Mouse (Mus musculus) left cerebral cortex, adult 11 months (tissue): ENCODE measurements around the gene Zyx.

Experiments used
- DNase-seq: peaks from one replicate; pipeline ENCODE4 v3.0.0; 2022; ENCODE audit warnings: low spot score

Gene Zyx

GRCm38 (mm10) chr6:42370630-42371363, 21.4 kb downstream of the Zyx start:
- no peak for DNase-seq

GRCm38 (mm10) chr6:42372001-42372400, 22.6 kb downstream of the Zyx start:
- no peak for DNase-seq

GRCm38 (mm10) chr6:42372421-42372815, 23.0 kb downstream of the Zyx start:
- DNase-seq: no peak

GRCm38 (mm10) chr6:42372816-42373547, 23.6 kb downstream of the Zyx start, which contains the start of gene Epha1:
Gene Epha1, minus strand, starts transcription at chr6:42373268.
- DNase-seq: no peak

DNA sequence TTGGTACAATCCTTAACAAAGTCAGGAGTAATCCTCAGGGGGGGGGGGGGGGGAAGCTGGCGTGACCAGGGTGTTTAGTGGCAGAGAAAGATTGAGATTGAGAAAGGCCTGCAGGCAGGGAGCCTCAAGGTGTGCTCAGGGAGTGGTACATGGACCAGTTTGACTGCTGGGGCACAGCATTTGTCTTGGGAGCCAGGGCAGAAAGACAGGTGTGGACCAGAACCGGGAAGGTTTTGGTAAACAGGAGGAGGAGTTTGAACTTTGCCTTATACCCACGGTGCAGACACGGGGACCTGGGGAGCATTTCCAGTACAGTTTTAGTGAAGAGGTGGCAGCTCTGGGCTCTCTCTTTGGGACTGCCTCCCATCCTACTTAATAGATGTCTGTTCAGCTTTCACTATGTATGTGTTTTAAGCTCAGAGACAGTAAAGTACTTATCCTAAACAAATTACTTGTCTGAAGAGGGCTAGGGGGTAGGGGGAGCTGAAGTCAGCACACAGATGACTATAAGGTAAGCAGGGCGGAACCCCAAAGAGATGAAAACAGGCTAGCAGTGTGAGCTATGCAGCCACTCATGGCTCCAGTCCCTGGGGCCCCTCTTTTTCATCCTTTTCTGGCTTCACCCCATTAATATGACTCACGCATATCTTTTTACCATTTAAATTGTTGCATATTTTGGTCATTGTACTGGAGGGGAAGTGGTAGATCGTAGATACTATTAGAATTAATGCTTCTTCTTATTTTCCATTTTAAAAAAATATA, 24.4 kb downstream of the Zyx start:
- no peak for DNase-seq

- no peak for DNase-seq
Observed at GRCm38 (mm10) chr6:42374701-42375100, 25.3 kb downstream of the Zyx start.

DNA sequence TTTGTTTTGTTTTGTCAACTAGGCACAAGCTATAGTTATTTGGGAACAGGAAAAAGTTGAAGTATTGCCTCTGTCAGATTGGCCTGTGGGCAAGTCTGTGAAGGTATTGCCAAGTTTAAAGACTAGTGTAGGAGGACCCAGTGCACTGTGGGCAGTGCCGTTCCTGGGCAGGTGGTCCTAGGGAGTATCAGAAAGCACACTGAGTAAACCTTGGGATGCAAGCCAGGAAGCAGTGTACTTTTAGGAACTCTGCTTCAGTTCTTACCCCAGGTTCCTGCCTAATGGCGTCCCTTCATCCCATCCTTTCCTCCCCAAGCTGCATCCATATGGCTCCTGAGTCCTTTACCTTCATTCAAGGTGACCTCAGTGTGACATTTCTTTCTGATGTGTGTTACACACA, 25.7 kb downstream of the Zyx start:
- DNase-seq: no peak

GRCm38 (mm10) chr6:42376016-42376415, 26.6 kb downstream of the Zyx start:
- no peak for DNase-seq

- DNase-seq: no peak
Observed at GRCm38 (mm10) chr6:42376504-42377019, 27.1 kb downstream of the Zyx start.

- no peak for DNase-seq
Observed at GRCm38 (mm10) chr6:42377280-42377679, 27.9 kb downstream of the Zyx start.

GRCm38 (mm10) chr6:42379551-42379950, 30.1 kb downstream of the Zyx start:
- DNase-seq: no peak

- no peak for DNase-seq
Observed at GRCm38 (mm10) chr6:42380416-42381144, 31.1 kb downstream of the Zyx start.

DNA sequence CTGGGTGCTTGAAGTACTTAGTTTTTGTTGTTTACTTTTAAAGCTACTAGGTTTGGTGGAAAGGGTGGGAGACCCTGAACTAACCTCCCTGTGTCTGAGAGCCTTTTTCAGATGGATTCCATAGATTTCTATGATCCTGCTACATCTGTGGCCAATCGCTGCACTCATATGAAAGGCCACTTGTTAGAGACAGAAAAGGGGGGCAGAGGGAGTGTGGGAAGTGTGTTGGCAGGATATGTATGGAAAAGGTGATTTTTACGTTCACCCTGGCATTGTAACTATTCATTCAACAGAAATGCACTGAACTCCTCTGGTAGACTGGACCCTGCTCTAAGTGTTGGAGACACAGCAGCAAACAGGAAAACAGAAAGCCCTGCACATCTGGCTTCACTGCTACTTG, 31.8 kb downstream of the Zyx start:
- no peak for DNase-seq

GRCm38 (mm10) chr6:42381916-42382381, 32.5 kb downstream of the Zyx start:
- DNase-seq: no peak

DNA sequence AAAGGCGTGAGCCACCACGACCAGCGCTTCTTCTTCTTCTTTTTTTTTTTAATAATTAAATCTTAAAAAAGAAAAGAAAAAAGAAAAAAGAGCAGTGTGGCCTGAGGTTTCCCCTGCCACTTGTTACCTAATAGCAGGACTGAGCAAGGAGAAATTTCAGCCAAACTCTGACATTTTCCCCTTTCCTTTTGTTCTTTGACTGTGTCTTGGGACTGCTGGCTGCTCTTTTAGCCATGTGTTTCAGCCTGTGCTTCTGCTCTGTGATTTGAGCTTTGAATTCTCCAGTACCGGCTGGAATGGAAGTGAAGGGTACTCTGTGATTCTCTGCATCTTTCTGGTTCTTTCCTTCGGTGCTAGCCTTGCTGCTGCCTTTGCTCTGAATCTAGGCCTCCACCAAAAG, 33.9 kb downstream of the Zyx start:
- DNase-seq: no peak

GRCm38 (mm10) chr6:42385635-42386034, 36.2 kb downstream of the Zyx start:
- no peak for DNase-seq

GRCm38 (mm10) chr6:42391796-42392330, 42.4 kb downstream of the Zyx start:
- no peak for DNase-seq

- no peak for DNase-seq
Observed at GRCm38 (mm10) chr6:42395960-42396809, 46.8 kb downstream of the Zyx start.

GRCm38 (mm10) chr6:42397041-42397657, 47.7 kb downstream of the Zyx start:
- DNase-seq: no peak

DNA sequence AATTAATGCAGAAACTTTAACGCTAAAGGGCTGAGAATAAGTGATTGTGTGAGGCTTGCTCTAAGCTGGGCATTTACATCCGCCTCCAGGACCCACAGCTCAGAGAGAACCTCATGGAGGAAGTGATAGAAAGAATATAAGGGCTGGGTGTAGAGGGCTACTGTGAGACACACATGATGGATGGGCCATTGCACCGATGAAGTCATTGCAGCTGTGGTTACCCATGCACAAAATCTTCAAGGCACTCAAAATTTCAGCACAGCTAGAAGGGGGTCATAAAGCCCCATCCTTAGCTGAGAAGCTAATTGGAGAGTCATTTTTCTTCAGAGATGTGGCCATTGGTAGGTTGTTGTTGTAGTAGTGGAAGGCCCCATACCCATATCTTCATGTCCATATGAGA, 48.9 kb downstream of the Zyx start:
- DNase-seq: no peak
